Mouse (Mus musculus) midbrain, embryonic 11.5 days (tissue): Measurements from ENCODE around the gene Rnaseh2c. TPM values are rescaled to one million over a fixed set of nuclear protein-coding genes. Genes with fewer than 3 reads are reported as not detected.
A peak's percentile ranks its signal among the peaks of the same experiment; 100 is the strongest.

ENCODE experiments used
- ATAC-seq: fragments of 200-750 bp; cut with Nextera tagmentation; 2 replicates; pipeline ENCODE4 v1.8.0; 2017; ENCODE audit warnings: moderate TSS enrichment, moderate library complexity; ENCODE audit not compliant: low FRiP score
- DNase-seq: peaks from one replicate; pipeline ENCODE4 v3.0.0; 2015; ENCODE audit warnings: low spot score; ENCODE audit errors: missing footprints
- H3K27ac ChIP-seq: fragments of 300-500 bp; sonication (generic); 2 replicates; pipeline ENCODE4 v1.5.1; 2014; ENCODE audit warnings: low read depth, low read length
- H3K27me3 ChIP-seq: fragments of 300-500 bp; sonication (generic); 2 replicates; pipeline ENCODE4 v1.6.1; 2014; ENCODE audit warnings: mild to moderate bottlenecking, low read length, moderate library complexity, mixed read lengths; ENCODE audit not compliant: control insufficient read depth, insufficient read depth
- H3K36me3 ChIP-seq: fragments of 300-500 bp; sonication (generic); 2 replicates; pipeline ENCODE4 v1.6.1; 2014; ENCODE audit warnings: mild to moderate bottlenecking, low read length, moderate library complexity, mixed read lengths; ENCODE audit not compliant: control insufficient read depth, insufficient read depth
- H3K4me1 ChIP-seq: fragments of 300-500 bp; sonication (generic); 2 replicates; pipeline ENCODE4 v1.6.1; 2014; ENCODE audit warnings: low read length; ENCODE audit not compliant: control insufficient read depth, insufficient read depth
- H3K4me2 ChIP-seq: fragments of 300-500 bp; sonication (generic); 2 replicates; pipeline ENCODE4 v1.6.1; 2014; ENCODE audit warnings: mild to moderate bottlenecking, moderate library complexity
- H3K4me3 ChIP-seq: fragments of 300-500 bp; sonication (generic); 2 replicates; pipeline ENCODE4 v1.5.1; 2014; ENCODE audit warnings: low read depth, low read length
- H3K9ac ChIP-seq: fragments of 300-500 bp; sonication (generic); 2 replicates; pipeline ENCODE4 v1.6.1; 2014; ENCODE audit warnings: low read length
- H3K9me3 ChIP-seq: fragments of 300-500 bp; sonication (generic); 2 replicates; pipeline ENCODE4 v1.6.1; 2016; ENCODE audit warnings: low read length; ENCODE audit not compliant: control insufficient read depth
- WGBS: fragments of 180-500 bp; shearing (Covaris S2); extraction: QIAGEN DNeasy Blood & Tissue Kit; methylation state at CpG from one replicate; pipeline ENCODE4 v1.1.7; 2014; 5-methylcytosine and 5-hydroxymethylcytosine counted together
- polyA plus RNA-seq: library from polyadenylated mRNA; unstranded; fragments of >200 nt; fragmentation: Nextera tagmentation; extraction: Ambion mirVana; gene quantifications from 2 replicates; pipeline ENCODE4 v1.2.1, GENCODE M21; 2014

Gene Rnaseh2c
- polyA plus RNA-seq, 1 experiment from 2014 or later = 173 TPM

DNA sequence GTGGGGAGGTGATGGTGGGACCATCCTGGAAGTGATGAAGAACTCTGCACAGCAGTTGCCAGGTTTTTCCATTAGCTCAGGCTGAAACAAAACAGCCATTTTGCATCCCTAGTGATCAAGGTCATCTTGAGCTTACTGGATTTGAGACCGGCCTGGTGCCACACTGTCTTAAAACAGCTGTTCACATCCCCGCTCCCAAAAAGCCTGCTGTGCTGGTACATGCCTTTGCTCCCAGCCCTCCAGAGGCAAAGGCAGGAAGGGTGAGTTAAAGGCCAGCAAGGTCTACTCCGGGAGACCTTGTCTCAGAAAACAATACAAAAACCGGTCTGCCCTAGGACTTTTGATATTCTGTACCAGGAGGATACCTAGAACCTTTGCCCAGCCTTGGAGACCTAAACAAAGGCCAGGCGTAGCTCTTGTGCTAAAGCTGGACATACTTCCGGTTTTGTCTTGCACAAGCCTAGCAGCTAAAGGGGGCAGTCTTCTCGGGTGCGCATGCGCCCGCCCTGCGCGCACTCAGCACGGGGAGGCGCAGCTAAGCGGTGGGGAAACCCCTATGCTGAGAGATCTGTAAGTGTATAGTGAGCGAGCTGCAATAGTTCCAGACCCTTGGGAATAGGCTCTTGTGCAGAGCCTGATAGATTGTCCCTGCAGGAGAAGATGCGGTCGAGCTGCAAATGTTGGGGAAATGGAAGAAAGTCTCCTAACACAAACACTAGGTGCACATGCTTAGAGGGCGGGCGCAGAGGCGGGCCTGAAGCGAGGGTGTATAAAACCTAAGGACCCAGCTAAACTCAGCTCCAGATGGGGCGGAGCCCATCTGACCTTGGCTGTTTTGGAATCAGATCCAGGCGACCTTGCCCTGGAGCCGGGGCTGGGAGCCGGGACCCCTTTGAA is 47.0 kb downstream of the Rnaseh2c start:
- Histone ChIP-seq H3K4me3 (0 out of 2 replicates have a peak overlapping the region, but pooled peaks have one; percentile 1), H3K4me2 (peak overlapping the region; percentile 36), H3K4me1 (peaks cover 10% of the 10 kb centered on the region), H3K27me3 (peaks cover 1% of the 10 kb centered on the region; the same call in 1 of the 2 replicates), H3K9ac (peak overlapping the region; percentile 34), H3K9me3 (no peaks in the 10 kb centered on the region), H3K27ac (peak overlapping the region; percentile 50), H3K36me3 (peaks cover 12% of the 10 kb centered on the region)
- peak; percentile 90 for ATAC-seq
- WGBS = 12% methylated on average over 26 of the region's 26 CpGs
- DNase-seq = peak; percentile 97

- H3K36me3 ChIP-seq = peaks cover 12% of the 10 kb centered on the region
- H3K4me1 ChIP-seq = peaks cover 17% of the 10 kb centered on the region
- no peak overlapping the region; the same call in 1 of the 2 replicates for H3K27ac ChIP-seq
- ATAC-seq = peak; percentile 4; the same call in 1 of the 2 replicates
- H3K9me3 ChIP-seq = no peaks in the 10 kb centered on the region
- H3K4me2 ChIP-seq = peak overlapping the region; percentile 36
- WGBS = 81% methylated on average over 6 of the region's 6 CpGs
- H3K9ac ChIP-seq = peak overlapping the region; percentile 34
- DNase-seq = no peak
- peaks cover 8% of the 10 kb centered on the region for H3K27me3 ChIP-seq
- 0 out of 2 replicates have a peak overlapping the region, but pooled peaks have one; percentile 1 for H3K4me3 ChIP-seq
These were observed 47.6 kb downstream of the Rnaseh2c start for GRCm38 (mm10) chr19:5649298-5649741.

DNA sequence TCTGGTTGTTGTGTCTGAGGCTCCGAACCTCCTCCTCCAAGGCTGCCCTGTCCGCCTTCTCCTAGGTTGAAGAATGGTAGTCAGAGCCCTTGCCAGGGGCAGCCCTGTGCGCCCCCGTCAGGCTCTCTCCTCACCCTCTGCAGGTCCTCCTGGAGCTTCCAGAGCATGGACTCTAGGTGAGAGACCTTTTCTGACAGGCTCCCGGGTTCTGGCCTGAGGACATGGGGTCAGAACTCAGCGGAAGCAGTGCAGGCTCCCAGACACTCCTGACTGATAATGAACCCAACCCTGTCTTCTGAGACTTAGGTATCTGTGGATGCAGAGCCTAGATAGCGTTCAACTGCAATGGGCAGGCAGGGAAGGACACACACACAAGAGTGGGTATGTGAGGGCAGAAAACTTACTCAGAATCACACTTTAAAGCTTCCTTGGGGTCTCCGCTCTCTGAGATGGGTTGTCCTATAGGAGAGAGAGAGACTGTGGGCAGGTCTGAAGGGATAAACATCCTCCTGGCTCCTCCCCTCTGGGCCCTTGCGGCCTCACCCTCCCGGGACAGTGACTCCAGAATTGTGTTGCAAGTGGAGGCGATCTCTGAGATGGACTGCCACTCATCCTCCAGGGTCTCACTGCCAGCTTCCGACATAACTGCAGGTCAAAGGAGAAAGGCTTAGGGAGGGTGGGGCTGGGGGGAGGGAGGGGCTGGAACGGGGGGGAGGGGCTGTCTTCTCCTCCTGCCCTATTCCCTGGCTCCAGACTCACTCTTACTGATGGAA is 50.0 kb downstream of the Rnaseh2c start:
- Histone ChIP-seq H3K9ac (no peak overlapping the region), H3K4me2 (no peak overlapping the region), H3K27me3 (peaks cover 25% of the 10 kb centered on the region), H3K27ac (no peak overlapping the region), H3K36me3 (peaks cover 7% of the 10 kb centered on the region; the same call in 1 of the 2 replicates), H3K9me3 (no peaks in the 10 kb centered on the region), H3K4me1 (peaks cover 23% of the 10 kb centered on the region), H3K4me3 (no peak overlapping the region)
- ATAC-seq = no peak
- 52% methylated on average over 13 of the region's 13 CpGs for WGBS
- no peak for DNase-seq

DNA sequence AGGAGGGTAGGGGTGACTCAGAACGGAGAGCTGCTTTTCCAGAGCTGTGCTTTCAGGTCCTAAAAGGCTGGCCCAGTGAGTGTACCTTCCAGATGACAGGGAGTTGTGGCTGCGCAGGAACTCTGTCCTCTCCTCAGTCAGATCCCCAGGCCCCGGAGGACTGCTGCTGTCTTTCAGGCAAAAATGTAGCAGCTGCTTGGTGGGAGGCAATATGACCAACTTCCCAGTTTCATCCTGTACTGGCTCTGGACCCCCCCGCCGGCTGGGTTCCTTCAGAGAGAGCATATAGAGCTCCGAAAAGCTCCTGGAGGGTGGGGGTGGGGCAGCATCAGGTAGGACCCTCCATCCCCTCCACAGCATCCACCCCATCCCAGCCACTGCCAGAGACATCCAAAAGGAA is 50.9 kb downstream of the Rnaseh2c start:
- Histone ChIP-seq H3K4me2 (no peak overlapping the region), H3K36me3 (no peaks in the 10 kb centered on the region), H3K4me3 (no peak overlapping the region), H3K9me3 (no peaks in the 10 kb centered on the region), H3K27ac (no peak overlapping the region), H3K4me1 (peaks cover 23% of the 10 kb centered on the region), H3K27me3 (peaks cover 25% of the 10 kb centered on the region), H3K9ac (no peak overlapping the region)
- 76% methylated on average over 6 of the region's 6 CpGs for WGBS
- ATAC-seq (no peak), DNase-seq (no peak)

GRCm38 (mm10) chr19:5653969-5654719 is 52.5 kb downstream of the Rnaseh2c start:
- WGBS = 4% methylated on average over 62 of the region's 62 CpGs
- DNase-seq (peak; percentile 97), ATAC-seq (peak; percentile 81)
- H3K9me3 ChIP-seq = no peaks in the 10 kb centered on the region
- H3K4me3 ChIP-seq = peak overlapping the region; percentile 39
- H3K4me1 ChIP-seq = peaks cover 14% of the 10 kb centered on the region
- peak overlapping the region; percentile 76 for H3K4me2 ChIP-seq
- H3K36me3 ChIP-seq = no peaks in the 10 kb centered on the region
- no peak overlapping the region for H3K27ac ChIP-seq
- peak overlapping the region; percentile 29; the same call in 1 of the 2 replicates for H3K9ac ChIP-seq
- H3K27me3 ChIP-seq = peaks cover 25% of the 10 kb centered on the region

DNA sequence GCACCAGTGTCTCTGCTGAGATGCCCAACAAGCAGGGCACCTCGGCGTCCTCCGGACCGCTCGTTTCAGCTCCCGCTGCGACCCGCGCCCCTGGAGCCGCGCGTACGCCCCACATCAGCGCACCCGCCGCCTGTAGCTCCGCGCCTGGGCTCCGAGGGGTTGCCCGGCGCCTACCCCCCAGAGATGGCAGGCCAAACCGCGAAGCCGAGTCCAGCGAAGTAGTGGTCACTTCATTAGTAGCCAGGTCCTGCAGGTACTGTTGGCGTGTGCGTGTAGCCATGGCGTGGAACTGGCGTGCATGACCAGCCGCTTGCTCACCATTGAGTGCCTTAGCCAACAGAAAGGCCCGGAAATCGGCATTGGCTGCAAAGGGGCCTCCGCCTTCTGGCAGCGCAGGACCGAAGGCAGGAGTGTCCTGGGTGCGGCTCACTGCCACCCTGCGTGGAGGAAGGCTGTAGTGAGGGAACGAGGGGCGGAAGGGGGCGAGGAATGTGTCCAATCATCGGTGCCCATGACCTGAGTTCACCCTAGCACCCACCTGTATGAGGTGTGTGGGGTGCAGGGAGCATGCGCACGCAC is 53.1 kb downstream of the Rnaseh2c start:
- Histone ChIP-seq H3K36me3 (no peaks in the 10 kb centered on the region), H3K4me2 (peak overlapping the region; percentile 76), H3K9ac (peak overlapping the region; percentile 3; the same call in 1 of the 2 replicates), H3K4me3 (peak overlapping the region; percentile 39), H3K9me3 (no peaks in the 10 kb centered on the region), H3K4me1 (peaks cover 13% of the 10 kb centered on the region), H3K27me3 (peaks cover 25% of the 10 kb centered on the region), H3K27ac (no peak overlapping the region)
- DNase-seq (peak; percentile 90), ATAC-seq (peak; percentile 57; the same call in 1 of the 2 replicates)
- 6% methylated on average over 43 of the region's 43 CpGs for WGBS

Other genes starting within 250 kb of the Rnaseh2c start
- gene Eif1ad, start 235.1 kb upstream of the Rnaseh2c start, polyA plus RNA-seq = 68.1 and 73.9 TPM in 2 replicates
- 477 and 512 TPM in 2 replicates for gene Banf1, start 234.7 kb upstream of the Rnaseh2c start, polyA plus RNA-seq
- gene Sart1, start 213.2 kb upstream of the Rnaseh2c start, polyA plus RNA-seq = 74.0 and 81.0 TPM in 2 replicates
- gene Tsga10ip, start 199.3 kb upstream of the Rnaseh2c start, polyA plus RNA-seq = not detected in 2 replicates
- gene Drap1, start 176.9 kb upstream of the Rnaseh2c start, polyA plus RNA-seq = 187 and 204 TPM in 2 replicates
- gene AI837181, start 176.7 kb upstream of the Rnaseh2c start, polyA plus RNA-seq = 31.6 and 33.1 TPM in 2 replicates
- not detected in 2 replicates for gene Fosl1, start 154.3 kb upstream of the Rnaseh2c start, polyA plus RNA-seq
- 6.9 and 7.8 TPM in 2 replicates for gene Ccdc85b, start 144.0 kb upstream of the Rnaseh2c start, polyA plus RNA-seq
- gene Fibp, start 141.3 kb upstream of the Rnaseh2c start, polyA plus RNA-seq = 98.3 and 103 TPM in 2 replicates
- 2.4 and 3.0 TPM in 2 replicates for gene Ctsw, start 133.4 kb upstream of the Rnaseh2c start, polyA plus RNA-seq
- 52.7 and 54.7 TPM in 2 replicates for gene Efemp2, start 127.9 kb upstream of the Rnaseh2c start, polyA plus RNA-seq
- gene Mus81, start 113.5 kb upstream of the Rnaseh2c start, polyA plus RNA-seq = 38.4 TPM in 2 replicates
- gene Cfl1, start 111.4 kb upstream of the Rnaseh2c start, polyA plus RNA-seq = 3,750 and 3,786 TPM in 2 replicates
- gene 1700020D05Rik, start 98.1 kb upstream of the Rnaseh2c start, polyA plus RNA-seq = not detected in 2 replicates
- 17.9 and 20.3 TPM in 2 replicates for gene Snx32, start 91.3 kb upstream of the Rnaseh2c start, polyA plus RNA-seq
- 0.18 TPM in 1 of 2 replicates, not detected in the other for gene Ovol1, start 41.2 kb upstream of the Rnaseh2c start, polyA plus RNA-seq
- 1.0 and 1.5 TPM in 2 replicates for gene Ap5b1, start 33.8 kb upstream of the Rnaseh2c start, polyA plus RNA-seq
- 36.9 and 40.0 TPM in 2 replicates for gene Kat5, start 8.4 kb downstream of the Rnaseh2c start, polyA plus RNA-seq
- 24.6 and 29.9 TPM in 2 replicates for gene Rela, start 35.6 kb downstream of the Rnaseh2c start, polyA plus RNA-seq
- gene Sipa1, start 61.8 kb downstream of the Rnaseh2c start, polyA plus RNA-seq = 8.8 and 10.9 TPM in 2 replicates
- 14.0 and 17.3 TPM in 2 replicates for gene Map3k11, start 86.9 kb downstream of the Rnaseh2c start, polyA plus RNA-seq
- gene Pcnx3, start 87.0 kb downstream of the Rnaseh2c start, polyA plus RNA-seq = 18.6 and 23.1 TPM in 2 replicates
- gene Kcnk7, start 102.5 kb downstream of the Rnaseh2c start, polyA plus RNA-seq = not detected in 2 replicates
- gene Ehbp1l1, start 124.4 kb downstream of the Rnaseh2c start, polyA plus RNA-seq = 5.3 and 5.4 TPM in 2 replicates
- gene Fam89b, start 127.8 kb downstream of the Rnaseh2c start, polyA plus RNA-seq = 157 and 158 TPM in 2 replicates
- 4.8 and 6.0 TPM in 2 replicates for gene Ltbp3, start 139.0 kb downstream of the Rnaseh2c start, polyA plus RNA-seq
- gene Scyl1, start 169.5 kb downstream of the Rnaseh2c start, polyA plus RNA-seq = 48.2 and 58.6 TPM in 2 replicates